ENCODE assay signal across 8 mouse cellular contexts in the genomic region with DNA sequence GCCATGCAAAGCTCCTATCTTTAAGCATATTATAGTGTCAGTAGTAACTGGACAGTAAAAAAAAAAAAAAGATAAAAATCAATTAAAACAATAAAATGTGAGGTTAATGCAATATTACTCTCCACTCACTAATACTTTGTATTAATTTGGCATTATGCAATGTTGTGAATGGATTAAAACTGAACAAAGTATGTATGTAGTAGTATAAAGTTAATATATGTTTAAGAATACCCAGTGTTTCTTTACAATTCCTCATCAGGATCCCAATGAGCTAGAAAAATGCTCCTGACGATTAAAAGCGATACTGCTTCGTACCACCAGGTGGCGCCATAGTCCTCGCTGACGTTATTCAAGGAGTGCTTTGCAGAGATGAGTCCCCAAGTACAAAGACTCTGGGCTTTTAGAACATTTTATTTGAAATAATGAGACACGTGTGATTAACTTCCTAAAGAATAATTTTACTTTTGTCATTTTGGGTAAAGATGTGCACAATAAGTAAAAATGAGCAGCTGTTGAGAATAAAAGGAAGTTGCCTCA.
DNase-seq lines count a peak whose midpoint lies in the region; ATAC-seq and TF ChIP-seq lines count a peak whose summit lies in the region.

No protein-coding gene starts in this region.

- intact Hi-C loops in heart, postnatal 25 days (cut with DNase I), result no loop called here

- H3K4me1 ChIP-seq in embryonic fibroblast, embryonic 13.5 days (ENCODE audit: control insufficient read depth, insufficient read depth, low read length), result no peaks in the 10 kb centered on the region

- no peak overlapping the region for H3K27ac ChIP-seq in embryonic fibroblast, embryonic 13.5 days (ENCODE audit: insufficient read depth, low read length)

- ATAC-seq in megakaryocyte progenitor cell, adult 5-6 weeks (replicated peaks; ENCODE audit: poor library complexity), result peak; percentile 99

- peak; percentile 81; the same call in 1 of the 2 replicates for TF ChIP-seq CTCF in embryonic fibroblast, embryonic 13.5 days (IDR thresholded peaks at IDR 0.05; ENCODE audit: borderline replicate concordance, insufficient read depth, low read length)

- H3K4me3 ChIP-seq in embryonic fibroblast, embryonic 13.5 days (ENCODE audit: insufficient read depth, low read length), result no peak overlapping the region

- DNase-seq in heart, adult 18-20 months, result peak; percentile 4 to 62
- DNase-seq in heart, postnatal 25 days (ENCODE audit: low spot score), result no peak
- peak; percentile 71 for DNase-seq in adrenal gland, postnatal 25 days
- DNase-seq in heart, postnatal 4 days, result peak; percentile 76
- DNase-seq in layer of hippocampus, postnatal 14 days (ENCODE audit: low spot score in 2 of 2), result peak; percentile 79 to 80
- peak; percentile 85 for DNase-seq in right cerebral cortex, postnatal 4 days

- TF ChIP-seq POLR2A in embryonic fibroblast, embryonic 13.5 days (IDR thresholded peaks at IDR 0.05; ENCODE audit: low read depth, low read length), result no peak
